16 mouse cellular contexts compared by ENCODE assay signal in the genomic region with DNA sequence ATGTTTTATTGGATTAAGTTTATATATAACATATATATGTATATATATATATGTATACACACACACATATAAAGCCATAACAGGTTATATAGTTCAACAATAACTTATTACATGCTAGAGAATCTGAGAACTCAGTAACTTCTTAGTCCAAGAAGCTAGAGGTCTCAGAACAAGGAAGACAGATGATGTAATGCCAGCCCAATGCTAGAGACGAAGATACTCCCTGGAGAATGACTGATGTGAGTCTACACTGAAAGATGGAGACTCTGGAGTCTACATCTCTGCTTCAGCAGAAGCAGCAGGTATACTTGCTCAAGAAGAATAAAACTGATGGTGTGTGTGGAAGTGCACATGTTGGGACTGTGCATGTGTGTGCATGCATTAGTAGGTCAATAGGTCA.
"Had no signal": no experiment of that assay in that cellular context is flagged by ENCODE, and none has a peak within 500 bp of the region (broad histone marks: within the 10 kb centered on the region; RNA-seq: fewer than 3 reads in every experiment).

No protein-coding gene starts in this region.

- H3K9me3 ChIP-seq: neural tube, embryonic 13.5 days; neural tube, embryonic 15.5 days; stomach, embryonic 15.5 days had no signal

- DNase-seq: retina, postnatal 1 day; right cerebral cortex, adult 18-20 months; right cerebral cortex, postnatal 14 days; right cerebral cortex, postnatal 25 days; right cerebral cortex, postnatal 4 days; spleen, adult 18-20 months; thymus, adult 18-20 months; thymus, adult 2 months; thymus, postnatal 14 days; thymus, postnatal 25 days; thymus, postnatal 36 days; thymus, postnatal 4 days had no signal

- H3K4me1 ChIP-seq: neural tube, embryonic 13.5 days; neural tube, embryonic 15.5 days; stomach, embryonic 15.5 days had no signal

- H3K4me3 ChIP-seq: neural tube, embryonic 13.5 days; neural tube, embryonic 15.5 days; stomach, embryonic 15.5 days had no signal

- H3K36me3 ChIP-seq: neural tube, embryonic 13.5 days; neural tube, embryonic 15.5 days; stomach, embryonic 15.5 days had no signal

- H3K4me2 ChIP-seq: neural tube, embryonic 13.5 days; neural tube, embryonic 15.5 days; stomach, embryonic 15.5 days had no signal

- H3K9ac ChIP-seq: neural tube, embryonic 13.5 days; neural tube, embryonic 15.5 days; stomach, embryonic 15.5 days had no signal

- H3K27ac ChIP-seq: neural tube, embryonic 13.5 days; neural tube, embryonic 15.5 days; stomach, embryonic 15.5 days; stomach, postnatal 0 days had no signal

- H3K27me3 ChIP-seq: neural tube, embryonic 13.5 days; neural tube, embryonic 15.5 days; stomach, embryonic 15.5 days had no signal
